Mouse (Mus musculus) layer of hippocampus, postnatal 14 days (tissue): Measurements from ENCODE around the gene Prdx5. TPM values are rescaled to one million over a fixed set of nuclear protein-coding genes. Genes with fewer than 3 reads are reported as not detected.

Source experiments
- microRNA-seq, 2 experiments: library from miRNA; unstranded; fragments of <30 nt; microRNA quantifications; one replicate each; pipeline ENCODE4 v1.2.0; 2021
- total RNA-seq, 2 experiments: library from RNA; stranded (reverse); gene quantifications; 2 replicates each; pipeline ENCODE4 v1.2.3; 2021

Prdx5 gene
- total RNA-seq, 2 experiments from 2014 or later = 377 to 396 TPM

Small RNA genes lying within 50 kb of the gene (microRNA-seq; reads per million reads assigned to microRNA genes)
- 11.1 to 14.4 reads per million in 2 experiments for gene Mir6990

Other genes with a start within 250 kb of the Prdx5 start
- 10 to 100 TPM; 27.9 to 30.6 TPM for gene Rps6ka4, start 69.5 kb downstream of the Prdx5 start, total RNA-seq
- 1 to 10 TPM; 4.1 to 5.8 TPM for gene Ccdc88b, start 51.9 kb downstream of the Prdx5 start, total RNA-seq
- gene Trmt112, start 408 bp downstream of the Prdx5 start, total RNA-seq = 10 to 100 TPM; 39.7 to 42.4 TPM
- gene Esrra, start 11.7 kb upstream of the Prdx5 start, total RNA-seq = 10 to 100 TPM; 52.6 to 59.2 TPM
- 10 to 100 TPM; 13.3 to 14.4 TPM for gene Catsperz, start 15.3 kb upstream of the Prdx5 start, total RNA-seq
- 10 to 100 TPM; 26.2 to 26.9 TPM for gene Kcnk4, start 24.4 kb upstream of the Prdx5 start, total RNA-seq
- gene Bad, start 31.8 kb upstream of the Prdx5 start, total RNA-seq = 10 to 100 TPM; 37.4 to 39.2 TPM
- 10 to 100 TPM; 88.1 to 94.9 TPM for gene Gpr137, start 32.4 kb upstream of the Prdx5 start, total RNA-seq
- gene Ppp1r14b, start 64.9 kb upstream of the Prdx5 start, total RNA-seq = 100 to 1,000 TPM in 1 of 2 experiments, 10 to 100 TPM in 1; 96.6 to 107 TPM
- 10 to 100 TPM; 14.7 to 15.9 TPM for gene Plcb3, start 66.4 kb upstream of the Prdx5 start, total RNA-seq
- gene Fkbp2, start 70.4 kb upstream of the Prdx5 start, total RNA-seq = 10 to 100 TPM; 68.8 to 73.3 TPM
- 10 to 100 TPM; 67.4 to 70.3 TPM for gene Vegfb, start 77.5 kb upstream of the Prdx5 start, total RNA-seq
- gene Dnajc4, start 82.5 kb upstream of the Prdx5 start, total RNA-seq = 10 to 100 TPM; 18.7 to 24.2 TPM
- 10 to 100 TPM; 10.9 to 11.9 TPM for gene Nudt22, start 86.0 kb upstream of the Prdx5 start, total RNA-seq
- gene Trpt1, start 86.0 kb upstream of the Prdx5 start, total RNA-seq = 10 to 100 TPM; 16.4 to 20.4 TPM
- 1 to 10 TPM; 3.6 to 5.4 TPM for gene Fermt3, start 109.4 kb upstream of the Prdx5 start, total RNA-seq
- gene Stip1, start 129.9 kb upstream of the Prdx5 start, total RNA-seq = 100 to 1,000 TPM; 136 to 159 TPM
- gene Macrod1, start 146.7 kb upstream of the Prdx5 start, total RNA-seq = 10 to 100 TPM; 10.3 to 11.6 TPM
- gene Flrt1, start 195.6 kb upstream of the Prdx5 start, total RNA-seq = 10 to 100 TPM; 21.8 to 22.6 TPM